Mouse (Mus musculus): ENCODE measurements at regions not wholly inside any gene's neighbourhood (a gene's known extent, or its start where the extent isn't known, plus 50 kb on each side); places are given as distances from the start of the nearest gene placed in this dataset.

- no peak for TF ChIP-seq CTCF (IDR thresholded peaks at IDR 0.05; ENCODE audit: low read depth)
- H3K27me3 ChIP-seq (replicated peaks; ENCODE audit: control insufficient read depth, insufficient read depth, low read length): no peaks in the 10 kb centered on the region
- H3K4me3 ChIP-seq (ENCODE audit: low read depth, low read length): no peak overlapping the region
- no peaks in the 10 kb centered on the region for H3K36me3 ChIP-seq (ENCODE audit: control insufficient read depth, insufficient read depth)
- no peaks in the 10 kb centered on the region for H3K4me1 ChIP-seq (replicated peaks; ENCODE audit: control insufficient read depth, insufficient read depth, low read length)
- H3K4me2 ChIP-seq (replicated peaks; ENCODE audit: low read depth): no peak overlapping the region
- no peaks in the 10 kb centered on the region for H3K9me3 ChIP-seq (ENCODE audit: control insufficient read depth)
- no peak overlapping the region for H3K27ac ChIP-seq (ENCODE audit: low read depth, low read length)
- H3K9ac ChIP-seq (ENCODE audit: low read depth, low read length): no peak overlapping the region
- ATAC-seq: no peak
- WGBS: 79% methylated on average over 12 of the region's 12 CpGs
Observed at GRCm38 (mm10) chr9:49884516-49885343, 86.0 kb upstream of the Ncam1 start.

- Histone ChIP-seq H3K4me2 (replicated peaks; ENCODE audit: low read depth) (no peak overlapping the region), H3K36me3 (ENCODE audit: control insufficient read depth, insufficient read depth) (no peaks in the 10 kb centered on the region), H3K9me3 (ENCODE audit: control insufficient read depth) (no peaks in the 10 kb centered on the region), H3K27me3 (replicated peaks; ENCODE audit: control insufficient read depth, insufficient read depth, low read length) (no peaks in the 10 kb centered on the region), H3K4me3 (ENCODE audit: low read depth, low read length) (no peak overlapping the region), H3K27ac (ENCODE audit: low read depth, low read length) (no peak overlapping the region), H3K9ac (ENCODE audit: low read depth, low read length) (no peak overlapping the region), H3K4me1 (replicated peaks; ENCODE audit: control insufficient read depth, insufficient read depth, low read length) (no peaks in the 10 kb centered on the region)
- WGBS: 28% methylated on average over 3 of the region's 3 CpGs
- ATAC-seq: no peak
- TF ChIP-seq CTCF (IDR thresholded peaks at IDR 0.05; ENCODE audit: low read depth): no peak
Observed at GRCm38 (mm10) chr9:49879361-49880128, 80.8 kb upstream of the Ncam1 start.

GRCm38 (mm10) chr9:49874881-49875280 lies 76.2 kb upstream of the Ncam1 start:
- no peak overlapping the region for H3K9ac ChIP-seq (ENCODE audit: low read depth, low read length)
- H3K27me3 ChIP-seq (replicated peaks; ENCODE audit: control insufficient read depth, insufficient read depth, low read length): no peaks in the 10 kb centered on the region
- H3K4me2 ChIP-seq (replicated peaks; ENCODE audit: low read depth): no peak overlapping the region
- WGBS: 66% methylated on average over 2 of the region's 2 CpGs
- TF ChIP-seq CTCF (IDR thresholded peaks at IDR 0.05; ENCODE audit: low read depth): no peak
- no peaks in the 10 kb centered on the region for H3K4me1 ChIP-seq (replicated peaks; ENCODE audit: control insufficient read depth, insufficient read depth, low read length)
- no peak overlapping the region for H3K4me3 ChIP-seq (ENCODE audit: low read depth, low read length)
- ATAC-seq: no peak
- H3K9me3 ChIP-seq (ENCODE audit: control insufficient read depth): no peaks in the 10 kb centered on the region
- no peaks in the 10 kb centered on the region for H3K36me3 ChIP-seq (ENCODE audit: control insufficient read depth, insufficient read depth)
- H3K27ac ChIP-seq (ENCODE audit: low read depth, low read length): no peak overlapping the region

GRCm38 (mm10) chr9:49873550-49873949 lies 74.8 kb upstream of the Ncam1 start:
- Histone ChIP-seq H3K4me1 (replicated peaks; ENCODE audit: control insufficient read depth, insufficient read depth, low read length) (no peaks in the 10 kb centered on the region), H3K9ac (ENCODE audit: low read depth, low read length) (no peak overlapping the region), H3K27me3 (replicated peaks; ENCODE audit: control insufficient read depth, insufficient read depth, low read length) (no peaks in the 10 kb centered on the region), H3K4me3 (ENCODE audit: low read depth, low read length) (no peak overlapping the region), H3K36me3 (ENCODE audit: control insufficient read depth, insufficient read depth) (no peaks in the 10 kb centered on the region), H3K27ac (ENCODE audit: low read depth, low read length) (no peak overlapping the region), H3K4me2 (replicated peaks; ENCODE audit: low read depth) (no peak overlapping the region), H3K9me3 (ENCODE audit: control insufficient read depth) (no peaks in the 10 kb centered on the region)
- ATAC-seq: no peak
- WGBS: 8% methylated on average over 3 of the region's 3 CpGs
- TF ChIP-seq CTCF (IDR thresholded peaks at IDR 0.05; ENCODE audit: low read depth): no peak

- Histone ChIP-seq H3K4me1 (replicated peaks; ENCODE audit: control insufficient read depth, insufficient read depth, low read length) (no peaks in the 10 kb centered on the region), H3K36me3 (ENCODE audit: control insufficient read depth, insufficient read depth) (no peaks in the 10 kb centered on the region), H3K27ac (ENCODE audit: low read depth, low read length) (no peak overlapping the region), H3K4me2 (replicated peaks; ENCODE audit: low read depth) (no peak overlapping the region), H3K9ac (ENCODE audit: low read depth, low read length) (no peak overlapping the region), H3K9me3 (ENCODE audit: control insufficient read depth) (no peaks in the 10 kb centered on the region), H3K4me3 (ENCODE audit: low read depth, low read length) (no peak overlapping the region), H3K27me3 (replicated peaks; ENCODE audit: control insufficient read depth, insufficient read depth, low read length) (no peaks in the 10 kb centered on the region)
- no peak for TF ChIP-seq CTCF (IDR thresholded peaks at IDR 0.05; ENCODE audit: low read depth)
- no peak for ATAC-seq
- 90% methylated on average over 3 of the region's 3 CpGs for WGBS
Observed at GRCm38 (mm10) chr9:49851522-49851921, 52.8 kb upstream of the Ncam1 start.

GRCm38 (mm10) chr9:49849442-49849841 lies 50.7 kb upstream of the Ncam1 start:
- no peak overlapping the region for H3K4me2 ChIP-seq (replicated peaks; ENCODE audit: low read depth)
- no peak overlapping the region for H3K27ac ChIP-seq (ENCODE audit: low read depth, low read length)
- no peaks in the 10 kb centered on the region for H3K36me3 ChIP-seq (ENCODE audit: control insufficient read depth, insufficient read depth)
- 51% methylated on average over 2 of the region's 2 CpGs for WGBS
- H3K27me3 ChIP-seq (replicated peaks; ENCODE audit: control insufficient read depth, insufficient read depth, low read length): no peaks in the 10 kb centered on the region
- H3K9me3 ChIP-seq (ENCODE audit: control insufficient read depth): no peaks in the 10 kb centered on the region
- H3K4me1 ChIP-seq (replicated peaks; ENCODE audit: control insufficient read depth, insufficient read depth, low read length): no peaks in the 10 kb centered on the region
- ATAC-seq: no peak
- H3K4me3 ChIP-seq (ENCODE audit: low read depth, low read length): no peak overlapping the region
- H3K9ac ChIP-seq (ENCODE audit: low read depth, low read length): no peak overlapping the region
- no peak for TF ChIP-seq CTCF (IDR thresholded peaks at IDR 0.05; ENCODE audit: low read depth)

Data from intestine, postnatal 0 days (tissue).